In the genomic region with DNA sequence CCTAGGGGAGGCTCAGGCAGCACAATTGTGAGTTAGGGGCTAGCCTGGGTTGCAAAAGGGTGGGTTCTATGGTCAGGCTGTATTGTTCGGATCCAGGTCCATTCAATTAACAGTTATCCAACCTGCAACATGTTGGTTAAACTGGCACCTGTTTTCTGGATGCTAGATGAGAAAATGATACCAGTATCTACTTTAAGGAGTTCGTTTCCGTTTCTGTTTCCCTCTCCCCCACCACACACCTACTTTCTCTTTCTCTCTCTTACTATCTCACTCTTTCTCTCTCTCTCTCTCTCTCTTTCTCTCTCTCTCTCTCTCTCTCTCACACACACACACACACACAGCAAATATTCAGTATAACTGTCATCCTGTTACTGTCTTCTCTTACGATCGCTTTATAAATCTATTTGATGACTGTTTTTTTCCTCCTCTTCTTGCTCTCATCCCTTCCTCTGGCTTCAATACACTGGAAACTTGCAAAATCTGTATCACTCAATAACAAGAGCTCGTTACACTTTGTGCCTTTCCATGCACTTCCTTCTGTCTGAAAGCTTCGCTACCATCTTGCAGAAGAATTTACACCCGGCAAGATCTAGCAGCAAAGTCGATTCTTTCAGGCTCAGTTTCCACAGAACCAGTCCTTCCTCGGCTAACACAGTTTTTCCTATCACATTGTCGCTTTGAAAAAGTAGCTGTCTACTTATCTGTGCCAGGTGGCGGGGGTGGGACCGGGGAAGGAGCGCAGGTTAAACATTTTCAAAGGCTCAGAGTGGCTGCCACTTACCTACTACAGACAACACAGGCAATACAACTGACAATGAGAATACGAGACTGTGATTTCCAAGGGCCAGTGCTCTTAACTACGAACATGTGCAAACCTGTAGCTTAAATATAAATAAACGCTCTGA, we compare ENCODE assay signal across 9 mouse cellular contexts. TPM values are rescaled to one million over a fixed set of nuclear protein-coding genes. Genes with fewer than 3 reads are reported as not detected.
DNase-seq lines count a peak whose midpoint lies in the region; ATAC-seq and TF ChIP-seq lines count a peak whose summit lies in the region.
"Had no signal": no experiment of that assay in that cellular context is flagged by ENCODE, and none has a peak within 500 bp of the region (broad histone marks: within the 10 kb centered on the region; RNA-seq: fewer than 3 reads in every experiment).

No protein-coding gene starts in this region.

- peak in 1 of 2 experiments; percentile 15 for DNase-seq in cerebellum, adult 2 months
- peak; percentile 18 for DNase-seq in T-cell, adult 2 months (ENCODE audit: low spot score)
- DNase-seq in spleen, postnatal 4 days (ENCODE audit: low spot score in 2 of 2), result peak; percentile 12 to 58
- DNase-seq in left cerebral cortex, postnatal 10 days (ENCODE audit: extremely low spot score in 1 of 2, low spot score in 2 of 2), result no peak

- H3K27me3 ChIP-seq in cerebellum, adult 2 months (ENCODE audit: control insufficient read depth, insufficient read depth, low read length), result no peaks in the 10 kb centered on the region
- H3K27me3 ChIP-seq in intestine, postnatal 0 days (replicated peaks; ENCODE audit: control insufficient read depth, insufficient read depth, low read length), result no peaks in the 10 kb centered on the region
- H3K27me3 ChIP-seq in lung, embryonic 15.5 days, result no peaks in the 10 kb centered on the region
- H3K27me3 ChIP-seq: Patski had no signal

- H3K9me3 ChIP-seq in intestine, postnatal 0 days (ENCODE audit: control insufficient read depth), result no peaks in the 10 kb centered on the region
- no peaks in the 10 kb centered on the region for H3K9me3 ChIP-seq in lung, embryonic 15.5 days

- H3K4me1 ChIP-seq in cerebellum, adult 2 months (ENCODE audit: control insufficient read depth, insufficient read depth, low read length), result no peaks in the 10 kb centered on the region; the same call in 1 of the 2 replicates
- no peaks in the 10 kb centered on the region for H3K4me1 ChIP-seq in intestine, postnatal 0 days (replicated peaks; ENCODE audit: control insufficient read depth, insufficient read depth, low read length)
- peaks cover 12% of the 10 kb centered on the region for H3K4me1 ChIP-seq in lung, embryonic 15.5 days

- no peak overlapping the region for H3K27ac ChIP-seq in cerebellum, adult 2 months (ENCODE audit: insufficient read depth, low read length)
- peak overlapping the region; percentile 73 for H3K27ac ChIP-seq in intestine, postnatal 0 days (ENCODE audit: low read depth, low read length)
- peak overlapping the region; percentile 87 for H3K27ac ChIP-seq in lung, embryonic 15.5 days

- intact Hi-C loops in left cerebral cortex, postnatal 10 days (cut with DNase I), result no loop called here

- WGBS in cerebellum, adult 2 months, result 12% methylated on average over 17 of the region's 17 CpGs
- WGBS in intestine, postnatal 0 days, result 8% methylated on average over 17 of the region's 17 CpGs
- 13% methylated on average over 17 of the region's 17 CpGs for WGBS in lung, embryonic 15.5 days

- TF ChIP-seq POLR2A in cerebellum, adult 2 months (IDR thresholded peaks at IDR 0.05; ENCODE audit: borderline replicate concordance, insufficient read depth, low read length), result no peak

- TF ChIP-seq CTCF in cerebellum, adult 2 months (IDR thresholded peaks at IDR 0.05; ENCODE audit: borderline replicate concordance, insufficient read depth, low read depth, low read length), result no peak
- TF ChIP-seq CTCF in intestine, postnatal 0 days (IDR thresholded peaks at IDR 0.05; ENCODE audit: low read depth), result no peak

- H3K36me3 ChIP-seq in intestine, postnatal 0 days (ENCODE audit: control insufficient read depth, insufficient read depth), result no peaks in the 10 kb centered on the region
- H3K36me3 ChIP-seq in lung, embryonic 15.5 days, result peaks cover 14% of the 10 kb centered on the region; the same call in 1 of the 2 replicates

- peak overlapping the region; percentile 24 for H3K9ac ChIP-seq in intestine, postnatal 0 days (ENCODE audit: low read depth, low read length)
- H3K9ac ChIP-seq in lung, embryonic 15.5 days, result peak overlapping the region; percentile 57

- ATAC-seq in cerebellum, adult (ENCODE audit: insufficient number of reproducible peaks, low FRiP score, low TSS enrichment), result no peak
- peak; percentile 26; the same call in 1 of the 2 replicates for ATAC-seq in erythroblast, adult 5-6 weeks (replicated peaks; ENCODE audit: low FRiP score, poor library complexity, severe bottlenecking)
- ATAC-seq in intestine, postnatal 0 days, result no peak
- ATAC-seq in lung, embryonic 15.5 days (ENCODE audit: borderline replicate concordance, extremely low read depth, low FRiP score, low TSS enrichment), result no peak

- peak overlapping the region; percentile 88 for H3K4me2 ChIP-seq in intestine, postnatal 0 days (replicated peaks; ENCODE audit: low read depth)
- H3K4me2 ChIP-seq in lung, embryonic 15.5 days, result peak overlapping the region; percentile 79

- peak overlapping the region; percentile 65 for H3K4me3 ChIP-seq in cerebellum, adult 2 months (replicated peaks; ENCODE audit: insufficient read depth, low read depth, low read length)
- H3K4me3 ChIP-seq in intestine, postnatal 0 days (ENCODE audit: low read depth, low read length), result peak overlapping the region; percentile 89
- peak overlapping the region; percentile 89 for H3K4me3 ChIP-seq in lung, embryonic 15.5 days

RNA-seq across cellular contexts. Expression of gene Atm, which starts 0.9 kb away (rescaled TPM):
- 7.2 and 8.0 TPM in 2 replicates for polyA plus RNA-seq in cerebellum, adult 2 months (2012; rRNA removed)
- total RNA-seq in erythroblast, adult 5-6 weeks (2015; ENCODE audit: low replicate concordance), result 3.7 and 21.5 TPM in 2 replicates
- 4.3 and 5.3 TPM in 2 replicates for total RNA-seq in erythroblast, adult 5-6 weeks (2017; ENCODE audit: low replicate concordance)
- 4.2 and 5.0 TPM in 2 replicates for polyA plus RNA-seq in intestine, postnatal 0 days (2015; fragmentation: Nextera tagmentation; extraction: Ambion mirVana)
- 11.7 and 12.9 TPM in 2 replicates for polyA plus RNA-seq in lung, embryonic 15.5 days (2015; fragmentation: Nextera tagmentation; extraction: Ambion mirVana)
- 10 to 100 TPM; 19.3 to 19.7 TPM for total RNA-seq in left cerebral cortex, postnatal 10 days (2021)

RNA-seq across cellular contexts. Expression of gene Npat, which starts 1.2 kb away (rescaled TPM):
- 10.5 and 11.5 TPM in 2 replicates for polyA plus RNA-seq in cerebellum, adult 2 months (2012; rRNA removed)
- total RNA-seq in erythroblast, adult 5-6 weeks (2015; ENCODE audit: low replicate concordance), result 5.6 and 10.9 TPM in 2 replicates
- 7.8 and 11.4 TPM in 2 replicates for total RNA-seq in erythroblast, adult 5-6 weeks (2017; ENCODE audit: low replicate concordance)
- 4.2 and 4.8 TPM in 2 replicates for polyA plus RNA-seq in intestine, postnatal 0 days (2015; fragmentation: Nextera tagmentation; extraction: Ambion mirVana)
- 17.0 and 18.2 TPM in 2 replicates for polyA plus RNA-seq in lung, embryonic 15.5 days (2015; fragmentation: Nextera tagmentation; extraction: Ambion mirVana)
- 10 to 100 TPM; 14.8 to 15.2 TPM for total RNA-seq in left cerebral cortex, postnatal 10 days (2021)

Comparison
In these comparisons a context has a peak if more than half of its experiments do, and no peak if none do; other contexts are left out.
1. DNase-seq: peak in T-cell, adult 2 months (single experiment) and spleen, postnatal 4 days (2 of 2); none in left cerebral cortex, postnatal 10 days (0 of 2).
2. Peak in every context shown above with its lines, with median percentiles within 50 percentile points of each other: H3K4me3 ChIP-seq.